Mouse (Mus musculus) embryonic fibroblast, embryonic 13.5 days (primary cell): ENCODE measurements around the gene AI597479.

ENCODE experiments used
- CTCF ChIP-seq: IDR thresholded peaks from 2 replicates; pipeline ENCODE4 v1.5.1; 2011; ENCODE audit warnings: mild to moderate bottlenecking, control low read depth, low read length, moderate library complexity, borderline replicate concordance; ENCODE audit not compliant: insufficient read depth
- POLR2A ChIP-seq: IDR thresholded peaks from 2 replicates; pipeline ENCODE4 v1.6.1; 2011; ENCODE audit warnings: low read depth, mild to moderate bottlenecking, control low read depth, low read length, moderate library complexity

DNA sequence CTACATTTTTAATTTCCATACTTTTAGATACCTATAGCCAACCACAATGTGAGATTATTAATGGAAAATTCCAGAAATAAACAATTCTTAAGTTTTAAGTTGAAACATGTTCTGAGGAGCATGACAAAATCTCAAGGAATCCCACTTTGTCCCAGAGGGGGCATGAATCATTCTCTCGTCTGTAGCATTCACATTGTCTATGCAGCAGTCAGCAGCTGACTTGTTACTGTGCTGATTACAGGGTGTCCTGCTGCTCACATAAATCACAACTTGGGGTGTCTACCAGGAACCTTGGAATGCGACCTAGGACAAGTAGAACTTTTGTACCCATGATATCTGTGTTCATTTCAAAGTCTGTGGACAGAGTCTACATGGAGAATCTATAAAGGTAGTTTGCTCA is 49.0 kb downstream of the AI597479 start:
- TF ChIP-seq POLR2A: 0 out of 2 replicates have a peak, but pooled peaks have one; percentile 20
- TF ChIP-seq CTCF: no peak
